Mouse (Mus musculus) heart, embryonic 12.5 days (tissue): ENCODE measurements around the gene Zfp36. TPM values are rescaled to one million over a fixed set of nuclear protein-coding genes. Genes with fewer than 3 reads are reported as not detected.
"Not testable (repeated sequence)": the region's sequence is repeated elsewhere in the genome, so short reads cannot be mapped to it uniquely, and the experiment has no call there.

Source experiments
- ATAC-seq: fragments of 200-750 bp; cut with Nextera tagmentation; 2 replicates; pipeline ENCODE4 v1.8.0; 2017; ENCODE audit warnings: moderate TSS enrichment, moderate library complexity; ENCODE audit not compliant: insufficient number of reproducible peaks, low FRiP score
- H3K27ac ChIP-seq: fragments of 300-500 bp; sonication (generic); 2 replicates; pipeline ENCODE4 v1.5.1; 2016; ENCODE audit warnings: mild to moderate bottlenecking, moderate library complexity; ENCODE audit not compliant: poor library complexity, severe bottlenecking
- H3K27me3 ChIP-seq: fragments of 300-500 bp; sonication (generic); replicated peaks from 2 replicates; pipeline ENCODE4 v1.6.1; 2016; ENCODE audit warnings: mild to moderate bottlenecking, moderate library complexity
- H3K36me3 ChIP-seq: fragments of 300-500 bp; sonication (generic); 2 replicates; pipeline ENCODE4 v1.6.1; 2016; ENCODE audit warnings: mild to moderate bottlenecking, moderate library complexity
- H3K4me1 ChIP-seq: fragments of 300-500 bp; sonication (generic); replicated peaks from 2 replicates; pipeline ENCODE4 v1.6.1; 2016; ENCODE audit warnings: mild to moderate bottlenecking
- H3K4me2 ChIP-seq: fragments of 300-500 bp; sonication (generic); 2 replicates; pipeline ENCODE4 v1.6.1; 2016; ENCODE audit warnings: mild to moderate bottlenecking, moderate library complexity
- H3K4me3 ChIP-seq: fragments of 300-500 bp; sonication (generic); 2 replicates; pipeline ENCODE4 v1.5.1; 2016; ENCODE audit warnings: mild to moderate bottlenecking
- H3K9ac ChIP-seq: fragments of 300-500 bp; sonication (generic); 2 replicates; pipeline ENCODE4 v1.6.1; 2016; ENCODE audit warnings: mild to moderate bottlenecking, moderate library complexity
- H3K9me3 ChIP-seq: fragments of 300-500 bp; sonication (generic); replicated peaks from 2 replicates; pipeline ENCODE4 v1.6.1; 2016; ENCODE audit warnings: mild to moderate bottlenecking, moderate library complexity
- WGBS: fragments of 180-500 bp; shearing (Covaris S2); methylation state at CpG from one replicate; pipeline ENCODE4 v1.1.7; 2016; 5-methylcytosine and 5-hydroxymethylcytosine counted together
- polyA plus RNA-seq: library from polyadenylated mRNA; unstranded; fragments of >200 nt; fragmentation: Nextera tagmentation; extraction: Ambion mirVana; gene quantifications from 2 replicates; pipeline ENCODE4 v1.2.1, GENCODE M21; 2016

Zfp36 gene
- polyA plus RNA-seq, 1 experiment from 2014 or later = 15.9 TPM

GRCm38 (mm10) chr7:28398000-28398399 is 17.9 kb upstream of the Zfp36 start:
- no peak overlapping the region for H3K9ac ChIP-seq
- peaks cover 8% of the 10 kb centered on the region for H3K4me1 ChIP-seq
- no peak overlapping the region for H3K4me2 ChIP-seq
- H3K36me3 ChIP-seq = peaks cover 81% of the 10 kb centered on the region
- no peak overlapping the region for H3K4me3 ChIP-seq
- ATAC-seq = no peak
- no peak overlapping the region for H3K27ac ChIP-seq
- H3K9me3 ChIP-seq = no peaks in the 10 kb centered on the region
- WGBS = 55% methylated on average over 3 of the region's 3 CpGs
- no peaks in the 10 kb centered on the region for H3K27me3 ChIP-seq

GRCm38 (mm10) chr7:28395425-28395824 is 15.4 kb upstream of the Zfp36 start:
- Histone ChIP-seq H3K4me2 (no peak overlapping the region), H3K27ac (no peak overlapping the region), H3K9me3 (no peaks in the 10 kb centered on the region), H3K4me1 (peaks cover 20% of the 10 kb centered on the region), H3K4me3 (no peak overlapping the region), H3K27me3 (no peaks in the 10 kb centered on the region), H3K9ac (no peak overlapping the region), H3K36me3 (peaks cover 60% of the 10 kb centered on the region)
- no peak for ATAC-seq
- 94% methylated on average over 4 of the region's 4 CpGs for WGBS

- peaks cover 20% of the 10 kb centered on the region for H3K4me1 ChIP-seq
- peak overlapping the region; percentile 92 for H3K4me3 ChIP-seq
- no peaks in the 10 kb centered on the region for H3K9me3 ChIP-seq
- H3K36me3 ChIP-seq = peaks cover 61% of the 10 kb centered on the region
- H3K27ac ChIP-seq = peak overlapping the region; percentile 68
- peak overlapping the region; percentile 98 for H3K4me2 ChIP-seq
- WGBS = 4% methylated on average over 22 of the region's 22 CpGs
- no peaks in the 10 kb centered on the region for H3K27me3 ChIP-seq
- H3K9ac ChIP-seq = peak overlapping the region; percentile 88
- 0 out of 2 replicates have a peak, but pooled peaks have one; percentile 0 for ATAC-seq
Measured at GRCm38 (mm10) chr7:28393272-28393951, 13.4 kb upstream of the Zfp36 start.

GRCm38 (mm10) chr7:28392429-28393271 is 12.6 kb upstream of the Zfp36 start, which contains the start of the genes Med29 and Paf1:
Gene Med29, minus strand, starts transcription at chr7:28392708.
Gene Paf1, plus strand, starts transcription at chr7:28392951.
- peak within 1 kb of the TSS; percentile 68 for H3K27ac ChIP-seq
- WGBS = under 1% methylated on average over 58 of the region's 58 CpGs
- ATAC-seq = peak; percentile 97
- H3K4me1 ChIP-seq = peaks cover 20% of the 10 kb centered on the region
- H3K9me3 ChIP-seq = no peaks in the 10 kb centered on the region
- peak within 1 kb of the TSS; percentile 93 for H3K9ac ChIP-seq
- peak within 1 kb of the TSS; percentile 92 for H3K4me3 ChIP-seq
- H3K36me3 ChIP-seq = peaks cover 61% of the 10 kb centered on the region
- peak within 1 kb of the TSS; percentile 98 for H3K4me2 ChIP-seq
- no peaks in the 10 kb centered on the region for H3K27me3 ChIP-seq

GRCm38 (mm10) chr7:28390331-28390730 is 10.3 kb upstream of the Zfp36 start:
- Histone ChIP-seq H3K4me3 (no peak overlapping the region), H3K27me3 (no peaks in the 10 kb centered on the region), H3K9ac (no peak overlapping the region), H3K9me3 (no peaks in the 10 kb centered on the region), H3K4me2 (no peak overlapping the region), H3K36me3 (peaks cover 53% of the 10 kb centered on the region), H3K27ac (no peak overlapping the region), H3K4me1 (peaks cover 20% of the 10 kb centered on the region)
- WGBS = 96% methylated on average over 3 of the region's 3 CpGs
- no peak for ATAC-seq

- H3K4me2 ChIP-seq, H3K27ac ChIP-seq, H3K9ac ChIP-seq, H3K4me3 ChIP-seq, ATAC-seq, H3K9me3 ChIP-seq, H3K27me3 ChIP-seq: not testable (repeated sequence)
- H3K4me1 ChIP-seq = peaks cover 28% of the 10 kb centered on the region
- H3K36me3 ChIP-seq = peaks cover 45% of the 10 kb centered on the region
- 90% methylated on average over 7 of the region's 7 CpGs for WGBS
Measured at GRCm38 (mm10) chr7:28387384-28387783, 7.3 kb upstream of the Zfp36 start.

GRCm38 (mm10) chr7:28386877-28387276 is 6.8 kb upstream of the Zfp36 start:
- H3K27ac ChIP-seq, ATAC-seq, H3K4me2 ChIP-seq, H3K9ac ChIP-seq, H3K27me3 ChIP-seq, H3K4me3 ChIP-seq, H3K9me3 ChIP-seq: not testable (repeated sequence)
- 84% methylated on average over 6 of the region's 6 CpGs for WGBS
- Histone ChIP-seq H3K4me1 (peaks cover 29% of the 10 kb centered on the region), H3K36me3 (peaks cover 45% of the 10 kb centered on the region)

- H3K9ac ChIP-seq = no peak overlapping the region
Measured at GRCm38 (mm10) chr7:28386462-28386861, 6.4 kb upstream of the Zfp36 start.

GRCm38 (mm10) chr7:28386007-28386406 is 6.0 kb upstream of the Zfp36 start:
- H3K4me2 ChIP-seq = no peak overlapping the region
- no peak overlapping the region for H3K4me3 ChIP-seq
- no peaks in the 10 kb centered on the region for H3K9me3 ChIP-seq
- WGBS = 79% methylated on average over 7 of the region's 7 CpGs
- no peaks in the 10 kb centered on the region for H3K27me3 ChIP-seq
- peak overlapping the region; percentile 3; the same call in 1 of the 2 replicates for H3K27ac ChIP-seq
- H3K9ac ChIP-seq = no peak overlapping the region
- H3K36me3 ChIP-seq = peaks cover 45% of the 10 kb centered on the region
- ATAC-seq = no peak
- peaks cover 29% of the 10 kb centered on the region for H3K4me1 ChIP-seq

More at GRCm38 (mm10) chr7:28386462-28386861, 6.4 kb upstream of the Zfp36 start:
- Histone ChIP-seq H3K4me1 (peaks cover 29% of the 10 kb centered on the region), H3K36me3 (peaks cover 45% of the 10 kb centered on the region), H3K27me3 (no peaks in the 10 kb centered on the region), H3K27ac (0 out of 2 replicates have a peak overlapping the region, but pooled peaks have one; percentile 3), H3K9me3 (no peaks in the 10 kb centered on the region), H3K4me3 (no peak overlapping the region), H3K4me2 (no peak overlapping the region)
- WGBS = 11% methylated on average over 4 of the region's 4 CpGs
- peak; percentile 54 for ATAC-seq

GRCm38 (mm10) chr7:28385196-28385595 is 5.1 kb upstream of the Zfp36 start:
- no peak overlapping the region for H3K4me3 ChIP-seq
- H3K27ac ChIP-seq = no peak overlapping the region
- H3K9me3 ChIP-seq = no peaks in the 10 kb centered on the region

GRCm38 (mm10) chr7:28384162-28384561 is 4.1 kb upstream of the Zfp36 start:
- Histone ChIP-seq H3K27ac (no peak overlapping the region), H3K27me3 (no peaks in the 10 kb centered on the region), H3K9ac (no peak overlapping the region), H3K4me2 (no peak overlapping the region), H3K4me3 (no peak overlapping the region), H3K9me3 (no peaks in the 10 kb centered on the region), H3K4me1 (peaks cover 43% of the 10 kb centered on the region), H3K36me3 (peaks cover 28% of the 10 kb centered on the region)
- no peak for ATAC-seq
- WGBS = 83% methylated on average over 6 of the region's 6 CpGs

More at GRCm38 (mm10) chr7:28385196-28385595, 5.1 kb upstream of the Zfp36 start:
- Histone ChIP-seq H3K4me2 (no peak overlapping the region), H3K27me3 (no peaks in the 10 kb centered on the region), H3K36me3 (peaks cover 38% of the 10 kb centered on the region), H3K9ac (no peak overlapping the region), H3K4me1 (peaks cover 37% of the 10 kb centered on the region)
- ATAC-seq = no peak
- WGBS = 92% methylated on average over 9 of the region's 9 CpGs
